Comparison of ENCODE assay signal across 15 mouse cellular contexts in genomic region chr7:67607669-67608347, GRCm38 (mm10). TPM values are rescaled to one million over a fixed set of nuclear protein-coding genes. Genes with fewer than 3 reads are reported as not detected.
A peak's percentile ranks its signal among the peaks of the same experiment; 100 is the strongest.
DNase-seq lines count a peak whose midpoint lies in the region; ATAC-seq and TF ChIP-seq lines count a peak whose summit lies in the region.
"Had no signal": no experiment of that assay in that cellular context is flagged by ENCODE, and none has a peak within 500 bp of the region (broad histone marks: within the 10 kb centered on the region; RNA-seq: fewer than 3 reads in every experiment).

No protein-coding gene starts in this region.

- no peaks in the 10 kb centered on the region for H3K36me3 ChIP-seq in forebrain, embryonic 11.5 days (ENCODE audit: control insufficient read depth, insufficient read depth, low read length)
- no peaks in the 10 kb centered on the region for H3K36me3 ChIP-seq in forebrain, postnatal 0 days (ENCODE audit: insufficient read depth)
- H3K36me3 ChIP-seq in kidney, embryonic 14.5 days (ENCODE audit: control insufficient read depth, insufficient read depth, low read length), result no peaks in the 10 kb centered on the region
- H3K36me3 ChIP-seq in kidney, adult 2 months (ENCODE audit: control insufficient read depth, insufficient read depth, low read length), result no peaks in the 10 kb centered on the region
- no peaks in the 10 kb centered on the region for H3K36me3 ChIP-seq in forebrain, embryonic 14.5 days (ENCODE audit: control insufficient read depth, insufficient read depth, low read length)
- H3K36me3 ChIP-seq: liver, embryonic 15.5 days had no signal

- H3K27me3 ChIP-seq in forebrain, embryonic 11.5 days (ENCODE audit: control insufficient read depth, insufficient read depth, low read length), result no peaks in the 10 kb centered on the region
- no peaks in the 10 kb centered on the region for H3K27me3 ChIP-seq in forebrain, postnatal 0 days (ENCODE audit: insufficient read depth, low read length)
- H3K27me3 ChIP-seq in kidney, embryonic 14.5 days (ENCODE audit: control insufficient read depth, insufficient read depth, low read length), result no peaks in the 10 kb centered on the region
- no peaks in the 10 kb centered on the region for H3K27me3 ChIP-seq in kidney, adult 2 months (replicated peaks; ENCODE audit: control insufficient read depth, insufficient read depth, low read length)
- H3K27me3 ChIP-seq in forebrain, embryonic 14.5 days (replicated peaks; ENCODE audit: control insufficient read depth, insufficient read depth, low read length), result no peaks in the 10 kb centered on the region
- H3K27me3 ChIP-seq: liver, embryonic 15.5 days had no signal

- TF ChIP-seq POLR2A in kidney, adult 2 months (IDR thresholded peaks at IDR 0.05; ENCODE audit: low read depth, low read length), result no peak

- no peak overlapping the region for H3K4me3 ChIP-seq in forebrain, embryonic 11.5 days (ENCODE audit: low read depth, low read length)
- H3K4me3 ChIP-seq in forebrain, postnatal 0 days (ENCODE audit: low read depth, low read length), result no peak overlapping the region
- no peak overlapping the region for H3K4me3 ChIP-seq in kidney, embryonic 14.5 days (ENCODE audit: low read length)
- H3K4me3 ChIP-seq in kidney, adult 2 months (ENCODE audit: insufficient read depth, low read depth, low read length), result no peak overlapping the region
- no peak overlapping the region for H3K4me3 ChIP-seq in forebrain, embryonic 14.5 days (ENCODE audit: low read depth, low read length)
- H3K4me3 ChIP-seq: left cerebral cortex, adult 2 months; liver, embryonic 15.5 days had no signal

- H3K9ac ChIP-seq in forebrain, embryonic 11.5 days (ENCODE audit: low read length), result no peak overlapping the region
- H3K9ac ChIP-seq in forebrain, postnatal 0 days, result no peak overlapping the region
- no peak overlapping the region for H3K9ac ChIP-seq in kidney, embryonic 14.5 days (ENCODE audit: low read depth, low read length)
- no peak overlapping the region for H3K9ac ChIP-seq in forebrain, embryonic 14.5 days (ENCODE audit: low read length)
- H3K9ac ChIP-seq: liver, embryonic 15.5 days had no signal

- no peaks in the 10 kb centered on the region for H3K9me3 ChIP-seq in forebrain, embryonic 11.5 days (ENCODE audit: control insufficient read depth, low read length)
- no peaks in the 10 kb centered on the region for H3K9me3 ChIP-seq in forebrain, postnatal 0 days (ENCODE audit: low read length)
- no peaks in the 10 kb centered on the region for H3K9me3 ChIP-seq in kidney, embryonic 14.5 days (ENCODE audit: control insufficient read depth, low read length)
- H3K9me3 ChIP-seq in forebrain, embryonic 14.5 days (replicated peaks; ENCODE audit: control insufficient read depth, low read length), result no peaks in the 10 kb centered on the region
- H3K9me3 ChIP-seq: G1E; liver, embryonic 15.5 days had no signal

- H3K4me2 ChIP-seq in forebrain, embryonic 11.5 days (ENCODE audit: low read depth, low read length, severe bottlenecking), result peak overlapping the region; percentile 0; the same call in 1 of the 2 replicates
- no peak overlapping the region for H3K4me2 ChIP-seq in forebrain, postnatal 0 days (ENCODE audit: low read depth)
- no peak overlapping the region for H3K4me2 ChIP-seq in kidney, embryonic 14.5 days (replicated peaks; ENCODE audit: low read depth, low read length)
- H3K4me2 ChIP-seq in forebrain, embryonic 14.5 days (ENCODE audit: low read length), result no peak overlapping the region
- H3K4me2 ChIP-seq: liver, embryonic 15.5 days had no signal

- ATAC-seq in forebrain, embryonic 11.5 days (replicated peaks; ENCODE audit: low FRiP score), result peak; percentile 61
- ATAC-seq in forebrain, postnatal 0 days, result no peak
- peak; percentile 78 for ATAC-seq in kidney, embryonic 14.5 days (ENCODE audit: low FRiP score, low TSS enrichment)
- ATAC-seq in forebrain, embryonic 14.5 days, result peak; percentile 82
- ATAC-seq: activated CD4-positive, CD25-positive, alpha-beta regulatory T cell, adult 4 months had no signal

- H3K27ac ChIP-seq in forebrain, embryonic 11.5 days (ENCODE audit: low read depth, low read length), result no peak overlapping the region
- no peak overlapping the region for H3K27ac ChIP-seq in forebrain, postnatal 0 days (ENCODE audit: low read depth, low read length)
- peak overlapping the region; percentile 44; the same call in 1 of the 2 replicates for H3K27ac ChIP-seq in kidney, embryonic 14.5 days (ENCODE audit: low read depth, low read length)
- H3K27ac ChIP-seq in kidney, adult 2 months (ENCODE audit: insufficient read depth, low read depth, low read length), result no peak overlapping the region
- H3K27ac ChIP-seq in forebrain, embryonic 14.5 days (ENCODE audit: low read depth, low read length), result peak overlapping the region; percentile 9; the same call in 1 of the 2 replicates
- H3K27ac ChIP-seq: left cerebral cortex, adult 2 months; liver, embryonic 15.5 days had no signal

- H3K4me1 ChIP-seq in forebrain, embryonic 11.5 days (replicated peaks; ENCODE audit: control insufficient read depth, insufficient read depth, low read length), result 0 out of 2 replicates have a peak, but pooled peaks cover 4% of the 10 kb centered on the region
- H3K4me1 ChIP-seq in forebrain, postnatal 0 days (ENCODE audit: insufficient read depth), result peaks cover 5% of the 10 kb centered on the region; the same call in 1 of the 2 replicates
- peaks cover 18% of the 10 kb centered on the region; the same call in 1 of the 2 replicates for H3K4me1 ChIP-seq in kidney, embryonic 14.5 days (ENCODE audit: control insufficient read depth, insufficient read depth, low read length)
- no peaks in the 10 kb centered on the region for H3K4me1 ChIP-seq in kidney, adult 2 months (ENCODE audit: control insufficient read depth, insufficient read depth, low read length)
- peaks cover 9% of the 10 kb centered on the region for H3K4me1 ChIP-seq in forebrain, embryonic 14.5 days (ENCODE audit: control insufficient read depth, insufficient read depth, low read length)
- H3K4me1 ChIP-seq: liver, embryonic 15.5 days had no signal

- no peak for TF ChIP-seq CTCF in forebrain, postnatal 0 days (IDR thresholded peaks at IDR 0.05; ENCODE audit: low read depth)
- TF ChIP-seq CTCF in kidney, adult 2 months (conservative IDR thresholded peaks at IDR 0.05; ENCODE audit: insufficient read depth, insufficient read length, low read depth, low read length), result no peak

- DNase-seq in forebrain, embryonic 11.5 days (ENCODE audit: low spot score), result no peak
- no peak for DNase-seq in forebrain, postnatal 0 days
- no peak for DNase-seq in kidney, adult 2 months
- peak; percentile 60 for DNase-seq in forebrain, embryonic 14.5 days (ENCODE audit: low spot score)
- peak; percentile 69 for DNase-seq in lung, postnatal 10 days
- DNase-seq in layer of hippocampus, postnatal 36 days, result no peak
- no peak for DNase-seq in testis, postnatal 14 days (ENCODE audit: low spot score)
- DNase-seq: cerebellum, postnatal 25 days; kidney, postnatal 25 days; spleen, adult 18-20 months had no signal

- 35% methylated on average over 5 of the region's 5 CpGs for WGBS in forebrain, embryonic 11.5 days
- WGBS in forebrain, postnatal 0 days, result 27% methylated on average over 5 of the region's 5 CpGs
- 43% methylated on average over 5 of the region's 5 CpGs for WGBS in kidney, embryonic 14.5 days
- WGBS in kidney, adult 2 months, result 87% methylated on average over 5 of the region's 5 CpGs
- WGBS in forebrain, embryonic 14.5 days, result 15% methylated on average over 5 of the region's 5 CpGs

RNA-seq across cellular contexts. Expression of gene Lrrc28, which starts 37.3 kb away (rescaled TPM):
- polyA plus RNA-seq in forebrain, embryonic 11.5 days (2014; fragmentation: Nextera tagmentation; extraction: Ambion mirVana), result 25.2 and 26.5 TPM in 2 replicates
- 45.2 and 70.4 TPM in 2 replicates for total RNA-seq in forebrain, postnatal 0 days (2014; rRNA removed)
- 31.3 and 32.2 TPM in 2 replicates for polyA plus RNA-seq in forebrain, postnatal 0 days (2015; fragmentation: Nextera tagmentation; extraction: Ambion mirVana)
- polyA plus RNA-seq in kidney, embryonic 14.5 days (2014; fragmentation: Nextera tagmentation; extraction: Ambion mirVana), result 16.9 and 18.4 TPM in 2 replicates
- 41.8 and 46.1 TPM in 2 replicates for polyA plus RNA-seq in kidney, adult 2 months (2012; rRNA removed)
- polyA plus RNA-seq in forebrain, embryonic 14.5 days (2014; fragmentation: Nextera tagmentation; extraction: Ambion mirVana), result 40.2 and 40.5 TPM in 2 replicates
- total RNA-seq in layer of hippocampus, postnatal 36 days (2021), result 10 to 100 TPM; 38.3 to 46.2 TPM

RNA-seq across cellular contexts. Expression of gene Ttc23, which starts 39.4 kb away (rescaled TPM):
- 34.4 and 37.9 TPM in 2 replicates for polyA plus RNA-seq in forebrain, embryonic 11.5 days (2014; fragmentation: Nextera tagmentation; extraction: Ambion mirVana)
- 8.6 and 11.0 TPM in 2 replicates for total RNA-seq in forebrain, postnatal 0 days (2014; rRNA removed)
- 5.0 and 6.0 TPM in 2 replicates for polyA plus RNA-seq in forebrain, postnatal 0 days (2015; fragmentation: Nextera tagmentation; extraction: Ambion mirVana)
- 39.1 and 41.7 TPM in 2 replicates for polyA plus RNA-seq in kidney, embryonic 14.5 days (2014; fragmentation: Nextera tagmentation; extraction: Ambion mirVana)
- polyA plus RNA-seq in kidney, adult 2 months (2012; rRNA removed), result 8.4 and 8.8 TPM in 2 replicates
- polyA plus RNA-seq in forebrain, embryonic 14.5 days (2014; fragmentation: Nextera tagmentation; extraction: Ambion mirVana), result 14.5 and 14.7 TPM in 2 replicates
- total RNA-seq in layer of hippocampus, postnatal 36 days (2021), result 1 to 10 TPM; 6.2 to 9.0 TPM

Comparison
In these comparisons a context has a peak if more than half of its experiments do, and no peak if none do; other contexts are left out.
1. DNase-seq: peak in forebrain, embryonic 14.5 days (single experiment) and lung, postnatal 10 days (single experiment); none in forebrain, embryonic 11.5 days (single experiment), forebrain, postnatal 0 days (single experiment), kidney, adult 2 months (single experiment), layer of hippocampus, postnatal 36 days (0 of 2) and testis, postnatal 14 days (single experiment).
2. H3K27ac ChIP-seq: peak in kidney, embryonic 14.5 days (single experiment) and forebrain, embryonic 14.5 days (single experiment); none in forebrain, embryonic 11.5 days (single experiment), forebrain, postnatal 0 days (single experiment) and kidney, adult 2 months (single experiment).